Mouse (Mus musculus) kidney, embryonic 16.5 days (tissue): Measurements from ENCODE around the gene Palld. TPM values are rescaled to one million over a fixed set of nuclear protein-coding genes. Genes with fewer than 3 reads are reported as not detected.

ENCODE experiments used
- ATAC-seq: fragments of 200-750 bp; cut with Nextera tagmentation; 2 replicates; pipeline ENCODE4 v1.8.0; 2017; ENCODE audit warnings: moderate TSS enrichment; ENCODE audit not compliant: low FRiP score, low TSS enrichment
- H3K27ac ChIP-seq: fragments of 300-500 bp; sonication (generic); 2 replicates; pipeline ENCODE4 v1.5.1; 2014; ENCODE audit warnings: low read length
- H3K27me3 ChIP-seq: fragments of 300-500 bp; sonication (generic); 2 replicates; pipeline ENCODE4 v1.6.1; 2014; ENCODE audit warnings: low read length, control low read depth, mixed read lengths; ENCODE audit not compliant: insufficient read depth
- H3K36me3 ChIP-seq: fragments of 300-500 bp; sonication (generic); 2 replicates; pipeline ENCODE4 v1.6.1; 2014; ENCODE audit warnings: low read length, control low read depth, mixed read lengths; ENCODE audit not compliant: insufficient read depth
- H3K4me1 ChIP-seq: fragments of 300-500 bp; sonication (generic); 2 replicates; pipeline ENCODE4 v1.6.1; 2014; ENCODE audit warnings: low read length, control low read depth, mixed read lengths; ENCODE audit not compliant: insufficient read depth
- H3K4me2 ChIP-seq: fragments of 300-500 bp; sonication (generic); replicated peaks from 2 replicates; pipeline ENCODE4 v1.6.1; 2014; ENCODE audit warnings: low read depth, low read length
- H3K4me3 ChIP-seq: fragments of 300-500 bp; sonication (generic); 2 replicates; pipeline ENCODE4 v1.5.1; 2014; ENCODE audit warnings: mild to moderate bottlenecking, low read length
- H3K9ac ChIP-seq: fragments of 300-500 bp; sonication (generic); replicated peaks from 2 replicates; pipeline ENCODE4 v1.6.1; 2014; ENCODE audit warnings: low read length
- H3K9me3 ChIP-seq: fragments of 300-500 bp; sonication (generic); 2 replicates; pipeline ENCODE4 v1.6.1; 2016; ENCODE audit warnings: low read length, control low read depth
- WGBS: fragments of 180-500 bp; shearing (Covaris S2); extraction: QIAGEN DNeasy Blood & Tissue Kit; methylation state at CpG from one replicate; pipeline ENCODE4 v1.1.7; 2014; 5-methylcytosine and 5-hydroxymethylcytosine counted together
- polyA plus RNA-seq: library from polyadenylated mRNA; unstranded; fragments of >200 nt; fragmentation: Nextera tagmentation; extraction: Ambion mirVana; gene quantifications from 2 replicates; pipeline ENCODE4 v1.2.1, GENCODE M21; 2015

Palld gene
- polyA plus RNA-seq, 1 experiment from 2014 or later = 71.8 TPM

GRCm38 (mm10) chr8:61736739-61737243, 165.7 kb downstream of the Palld start:
- Histone ChIP-seq H3K9ac (no peak overlapping the region), H3K4me2 (no peak overlapping the region), H3K4me3 (no peak overlapping the region), H3K4me1 (no peaks in the 10 kb centered on the region), H3K27me3 (no peaks in the 10 kb centered on the region), H3K9me3 (no peaks in the 10 kb centered on the region), H3K27ac (no peak overlapping the region), H3K36me3 (0 out of 2 replicates have a peak, but pooled peaks cover 3% of the 10 kb centered on the region)
- no peak for ATAC-seq
- 63% methylated on average over 8 of the region's 8 CpGs for WGBS

- H3K9ac ChIP-seq = no peak overlapping the region
- no peak for ATAC-seq
- H3K4me2 ChIP-seq = no peak overlapping the region
- H3K9me3 ChIP-seq = no peaks in the 10 kb centered on the region
- peaks cover 3% of the 10 kb centered on the region; the same call in 1 of the 2 replicates for H3K4me1 ChIP-seq
- WGBS = 57% methylated on average over 4 of the region's 4 CpGs
- H3K4me3 ChIP-seq = no peak overlapping the region
- H3K27me3 ChIP-seq = no peaks in the 10 kb centered on the region
- H3K27ac ChIP-seq = no peak overlapping the region
- H3K36me3 ChIP-seq = 0 out of 2 replicates have a peak, but pooled peaks cover 3% of the 10 kb centered on the region
Measured at GRCm38 (mm10) chr8:61736117-61736516, 166.4 kb downstream of the Palld start.

GRCm38 (mm10) chr8:61734164-61734563, 168.3 kb downstream of the Palld start:
- ATAC-seq = no peak
- Histone ChIP-seq H3K27ac (no peak overlapping the region), H3K4me3 (no peak overlapping the region), H3K9ac (no peak overlapping the region), H3K27me3 (no peaks in the 10 kb centered on the region), H3K4me1 (peaks cover 3% of the 10 kb centered on the region; the same call in 1 of the 2 replicates), H3K9me3 (no peaks in the 10 kb centered on the region), H3K36me3 (0 out of 2 replicates have a peak, but pooled peaks cover 3% of the 10 kb centered on the region), H3K4me2 (no peak overlapping the region)
- 92% methylated on average over 8 of the region's 8 CpGs for WGBS

GRCm38 (mm10) chr8:61732184-61732583, 170.3 kb downstream of the Palld start:
- peaks cover 6% of the 10 kb centered on the region for H3K4me1 ChIP-seq
- H3K27me3 ChIP-seq = no peaks in the 10 kb centered on the region
- H3K27ac ChIP-seq = no peak overlapping the region
- 59% methylated on average over 6 of the region's 6 CpGs for WGBS
- no peak for ATAC-seq
- no peak overlapping the region for H3K4me3 ChIP-seq
- H3K9ac ChIP-seq = no peak overlapping the region
- H3K36me3 ChIP-seq = no peaks in the 10 kb centered on the region
- no peak overlapping the region for H3K4me2 ChIP-seq
- H3K9me3 ChIP-seq = no peaks in the 10 kb centered on the region

- no peak overlapping the region for H3K27ac ChIP-seq
- 62% methylated on average over 5 of the region's 5 CpGs for WGBS
- H3K4me3 ChIP-seq = no peak overlapping the region
- no peak overlapping the region for H3K9ac ChIP-seq
- peaks cover 6% of the 10 kb centered on the region for H3K4me1 ChIP-seq
- H3K9me3 ChIP-seq = no peaks in the 10 kb centered on the region
- H3K36me3 ChIP-seq = no peaks in the 10 kb centered on the region
- H3K27me3 ChIP-seq = no peaks in the 10 kb centered on the region
- H3K4me2 ChIP-seq = no peak overlapping the region
- no peak for ATAC-seq
Measured at GRCm38 (mm10) chr8:61731306-61732088, 171.0 kb downstream of the Palld start.

GRCm38 (mm10) chr8:61730669-61731068, 171.8 kb downstream of the Palld start:
- ATAC-seq = no peak
- H3K36me3 ChIP-seq = no peaks in the 10 kb centered on the region
- H3K27ac ChIP-seq = no peak overlapping the region
- no peaks in the 10 kb centered on the region for H3K27me3 ChIP-seq
- 92% methylated on average over 6 of the region's 6 CpGs for WGBS
- no peak overlapping the region for H3K4me3 ChIP-seq
- H3K9me3 ChIP-seq = no peaks in the 10 kb centered on the region
- H3K9ac ChIP-seq = no peak overlapping the region
- H3K4me1 ChIP-seq = peaks cover 11% of the 10 kb centered on the region
- no peak overlapping the region for H3K4me2 ChIP-seq

- ATAC-seq = peak; percentile 66; the same call in 1 of the 2 replicates
- peaks cover 13% of the 10 kb centered on the region; the same call in 1 of the 2 replicates for H3K4me1 ChIP-seq
- H3K4me3 ChIP-seq = no peak overlapping the region
- no peak overlapping the region for H3K27ac ChIP-seq
- H3K4me2 ChIP-seq = no peak overlapping the region
- H3K9ac ChIP-seq = no peak overlapping the region
- H3K36me3 ChIP-seq = no peaks in the 10 kb centered on the region
- 26% methylated on average over 8 of the region's 8 CpGs for WGBS
- no peaks in the 10 kb centered on the region for H3K27me3 ChIP-seq
- H3K9me3 ChIP-seq = no peaks in the 10 kb centered on the region
Measured at GRCm38 (mm10) chr8:61725306-61726017, 177.0 kb downstream of the Palld start.

GRCm38 (mm10) chr8:61722226-61722625, 180.3 kb downstream of the Palld start:
- WGBS = 85% methylated on average over 9 of the region's 9 CpGs
- ATAC-seq = no peak
- Histone ChIP-seq H3K4me2 (no peak overlapping the region), H3K27me3 (no peaks in the 10 kb centered on the region), H3K9me3 (peaks cover 6% of the 10 kb centered on the region; the same call in 1 of the 2 replicates), H3K4me3 (no peak overlapping the region), H3K4me1 (peaks cover 10% of the 10 kb centered on the region; the same call in 1 of the 2 replicates), H3K9ac (no peak overlapping the region), H3K36me3 (peaks cover 8% of the 10 kb centered on the region; the same call in 1 of the 2 replicates), H3K27ac (no peak overlapping the region)

- H3K27ac ChIP-seq = no peak overlapping the region
- no peak overlapping the region for H3K9ac ChIP-seq
- no peaks in the 10 kb centered on the region for H3K27me3 ChIP-seq
- peaks cover 6% of the 10 kb centered on the region; the same call in 1 of the 2 replicates for H3K9me3 ChIP-seq
- peaks cover 3% of the 10 kb centered on the region; the same call in 1 of the 2 replicates for H3K4me1 ChIP-seq
- no peak overlapping the region for H3K4me2 ChIP-seq
- ATAC-seq = no peak
- 67% methylated on average over 14 of the region's 14 CpGs for WGBS
- H3K4me3 ChIP-seq = no peak overlapping the region
- peaks cover 8% of the 10 kb centered on the region; the same call in 1 of the 2 replicates for H3K36me3 ChIP-seq
Measured at GRCm38 (mm10) chr8:61715351-61716125, 187.0 kb downstream of the Palld start.
